Mouse (Mus musculus) macrophage (primary cell): ENCODE measurements around the gene Fam114a1. TPM values are rescaled to one million over a fixed set of nuclear protein-coding genes. Genes with fewer than 3 reads are reported as not detected.

Experiments
- H3K27ac ChIP-seq: fragments of 350-480 bp; formaldehyde crosslinking; 2 replicates; pipeline ENCODE4 v1.9.0; 2021
- H3K36me3 ChIP-seq: fragments of 350-480 bp; formaldehyde crosslinking; 2 replicates; pipeline ENCODE4 v1.9.0; 2021; ENCODE audit errors: inconsistent target
- H3K4me3 ChIP-seq: fragments of 350-480 bp; formaldehyde crosslinking; 2 replicates; pipeline ENCODE4 v1.9.0; 2021; ENCODE audit errors: inconsistent target
- H3K79me2 ChIP-seq: fragments of 350-480 bp; formaldehyde crosslinking; 2 replicates; pipeline ENCODE4 v1.9.0; 2021; ENCODE audit errors: inconsistent target
- WGBS: methylation state at CpG from one replicate; pipeline ENCODE4 v1.1.7; 2026; ENCODE audit warnings: inconsistent platforms; ENCODE audit not compliant: missing documents; 5-methylcytosine and 5-hydroxymethylcytosine counted together
- polyA plus RNA-seq: library from polyadenylated mRNA; stranded (reverse); fragments of 250-400 nt; gene quantifications from 3 replicates; pipeline ENCODE4 v1.2.4, GENCODE M21; 2018; ENCODE audit warnings: inconsistent platforms

Gene Fam114a1
- polyA plus RNA-seq, 1 experiment from 2014 or later: 16.6 TPM

- H3K79me2 ChIP-seq: peaks cover 50% of the 10 kb centered on the region
- 24% methylated on average over 11 of the region's 11 CpGs for WGBS
- H3K27ac ChIP-seq: peak overlapping the region; percentile 67
- no peaks in the 10 kb centered on the region for H3K36me3 ChIP-seq
- H3K4me3 ChIP-seq: peak overlapping the region; percentile 45
These were observed 121.5 kb downstream of the Fam114a1 start for GRCm38 (mm10) chr5:65091184-65091858.

Other genes with a start within 250 kb of the Fam114a1 start
- 28.7 to 50.9 TPM (median 35.8 TPM) in 3 replicates for gene Klf3, start 166.7 kb upstream of the Fam114a1 start, polyA plus RNA-seq
- gene Tlr1, start 36.5 kb upstream of the Fam114a1 start, polyA plus RNA-seq: 71.6 to 79.1 TPM (median 72.3 TPM) in 3 replicates
- 28.2 to 115 TPM (median 31.4 TPM) in 3 replicates for gene Tlr6, start 10.0 kb upstream of the Fam114a1 start, polyA plus RNA-seq
- 2.7 to 3.9 TPM (median 3.8 TPM) in 3 replicates for gene Tmem156, start 122.1 kb downstream of the Fam114a1 start, polyA plus RNA-seq
- 40.6 to 51.7 TPM (median 46.4 TPM) in 3 replicates for gene Klhl5, start 137.5 kb downstream of the Fam114a1 start, polyA plus RNA-seq
- gene Wdr19, start 229.6 kb downstream of the Fam114a1 start, polyA plus RNA-seq: 3.1 to 7.2 TPM (median 3.9 TPM) in 3 replicates